ENCODE assay signal across 12 mouse cellular contexts in the genomic region with DNA sequence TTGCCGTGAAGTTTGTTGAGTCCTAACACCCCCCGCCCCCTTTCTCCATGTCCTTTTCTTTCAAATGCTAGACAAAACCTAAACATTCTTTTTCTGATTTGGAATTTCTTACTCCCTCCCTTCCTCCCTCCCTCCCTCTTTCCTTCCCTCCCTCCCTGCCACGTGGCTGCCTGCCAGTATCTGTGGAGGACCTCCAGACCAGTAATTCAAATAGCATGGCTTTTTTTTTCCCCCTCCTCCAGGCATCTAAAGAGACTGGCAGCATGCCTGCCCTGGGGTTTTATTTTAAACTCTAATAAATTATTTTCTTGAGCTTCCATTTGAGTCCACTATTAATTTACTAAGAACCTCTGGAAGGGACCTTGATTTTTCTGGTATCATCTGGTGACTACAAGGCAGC. TPM values are rescaled to one million over a fixed set of nuclear protein-coding genes. Genes with fewer than 3 reads are reported as not detected.
DNase-seq lines count a peak whose midpoint lies in the region; ATAC-seq and TF ChIP-seq lines count a peak whose summit lies in the region.
"Had no signal": no experiment of that assay in that cellular context is flagged by ENCODE, and none has a peak within 500 bp of the region (broad histone marks: within the 10 kb centered on the region; RNA-seq: fewer than 3 reads in every experiment).

No protein-coding gene starts in this region.

- peak overlapping the region; percentile 30 for H3K27ac ChIP-seq in heart, postnatal 0 days (ENCODE audit: low read depth)

- no peaks in the 10 kb centered on the region for H3K4me1 ChIP-seq in heart, postnatal 0 days (ENCODE audit: control insufficient read depth, insufficient read depth)

- TF ChIP-seq EP300 in heart, postnatal 0 days (IDR thresholded peaks at IDR 0.05; ENCODE audit: low read depth): no peak

- 29% methylated on average over 3 of the region's 3 CpGs for WGBS in heart, postnatal 0 days

- no peaks in the 10 kb centered on the region for H3K36me3 ChIP-seq in heart, postnatal 0 days (replicated peaks; ENCODE audit: control insufficient read depth, insufficient read depth, low read length)

- TF ChIP-seq POLR2A in brain, embryonic 14.5 days (IDR thresholded peaks at IDR 0.05; ENCODE audit: borderline replicate concordance, extremely low read depth, insufficient read depth, insufficient read length, poor library complexity, severe bottlenecking): no peak

- no peak overlapping the region for H3K4me3 ChIP-seq in heart, postnatal 0 days (ENCODE audit: low read depth, low read length)

- TF ChIP-seq CTCF in heart, postnatal 0 days (IDR thresholded peaks at IDR 0.05; ENCODE audit: low read depth): no peak
- TF ChIP-seq CTCF in brain, embryonic 14.5 days (IDR thresholded peaks at IDR 0.05; ENCODE audit: borderline replicate concordance, extremely low read depth, insufficient read depth, insufficient read length): no peak

- no peak for ATAC-seq in heart, postnatal 0 days (ENCODE audit: insufficient read depth, low read depth)

- no peaks in the 10 kb centered on the region for H3K9me3 ChIP-seq in heart, postnatal 0 days (replicated peaks; ENCODE audit: control insufficient read depth, low read length)

- no peaks in the 10 kb centered on the region for H3K27me3 ChIP-seq in heart, postnatal 0 days (ENCODE audit: control insufficient read depth, insufficient read depth, low read length)

- peak; percentile 58 for DNase-seq in heart, postnatal 0 days (ENCODE audit: low spot score)
- no peak for DNase-seq in heart, postnatal 25 days (ENCODE audit: low spot score)
- DNase-seq in Muller cell, postnatal 12 days (ENCODE audit: inconsistent ontology term): peak; percentile 43
- peak; percentile 77 for DNase-seq in brain, embryonic 14.5 days (ENCODE audit: low read depth)
- DNase-seq in kidney, postnatal 4 days: peak; percentile 85 to 89
- DNase-seq in spleen, postnatal 4 days (ENCODE audit: low spot score in 2 of 2): no peak
- no peak for DNase-seq in thymus, postnatal 10 days (ENCODE audit: low spot score in 2 of 2)
- DNase-seq in retina, embryonic 14.5 days (ENCODE audit: low spot score): no peak
- DNase-seq: right cerebral cortex, postnatal 25 days had no signal

- H3K9ac ChIP-seq in heart, postnatal 0 days (replicated peaks; ENCODE audit: low read depth, low read length): no peak overlapping the region

- H3K4me2 ChIP-seq in heart, postnatal 0 days (ENCODE audit: low read depth, low read length): no peak overlapping the region

- intact Hi-C loops in heart, postnatal 25 days (cut with DNase I): loop anchor here (5.0 kb wide), 1 partner anchor 113 kb away; no protein-coding TSS in a partner anchor

RNA-seq across cellular contexts. Expression of a gene that starts 20.6 kb away (rescaled TPM):
- total RNA-seq in heart, postnatal 0 days (2014; rRNA removed; ENCODE audit: low replicate concordance): 0.92 TPM in 1 of 2 replicates, not detected in the other
- polyA plus RNA-seq in heart, postnatal 0 days (2015; fragmentation: Nextera tagmentation; extraction: Ambion mirVana): 0.73 and 1.2 TPM in 2 replicates
- under 1 TPM in 1 of 2 experiments, not detected in 1; 0.28 TPM for total RNA-seq in heart, postnatal 25 days (2021)
- 0.08 TPM in 1 of 2 replicates, not detected in the other for polyA plus RNA-seq in brain, embryonic 14.5 days (2012; rRNA removed)
- total RNA-seq: ES-E14; left cerebral cortex, postnatal 36 days had no signal
- polyA plus RNA-seq: hindbrain, embryonic 11.5 days had no signal

Comparison
In these comparisons a context has a peak if more than half of its experiments do, and no peak if none do; other contexts are left out.
1. DNase-seq: peak in heart, postnatal 0 days (single experiment), Muller cell, postnatal 12 days (single experiment), brain, embryonic 14.5 days (single experiment) and kidney, postnatal 4 days (2 of 2); none in heart, postnatal 25 days (single experiment), spleen, postnatal 4 days (0 of 2), thymus, postnatal 10 days (0 of 2) and retina, embryonic 14.5 days (single experiment).